31 mouse cellular contexts compared by ENCODE assay signal in genomic region chr8:49175386-49175785, GRCm38 (mm10).
"Had no signal": no experiment of that assay in that cellular context is flagged by ENCODE, and none has a peak within 500 bp of the region (broad histone marks: within the 10 kb centered on the region; RNA-seq: fewer than 3 reads in every experiment).

No protein-coding gene starts in this region.

- H3K36me3 ChIP-seq: limb, embryonic 10.5 days; limb, embryonic 12.5 days; limb, embryonic 13.5 days; limb, embryonic 15.5 days; liver, embryonic 13.5 days; liver, embryonic 15.5 days; lung, embryonic 15.5 days; midbrain, embryonic 12.5 days; midbrain, embryonic 13.5 days; midbrain, embryonic 15.5 days; neural tube, embryonic 12.5 days had no signal

- H3K4me1 ChIP-seq: limb, embryonic 10.5 days; limb, embryonic 12.5 days; limb, embryonic 13.5 days; limb, embryonic 15.5 days; liver, embryonic 13.5 days; liver, embryonic 15.5 days; lung, embryonic 15.5 days; megakaryocyte, embryonic 14.5 days; midbrain, embryonic 12.5 days; midbrain, embryonic 13.5 days; midbrain, embryonic 15.5 days; neural tube, embryonic 12.5 days had no signal

- H3K27ac ChIP-seq: left cerebral cortex, adult 2 months; limb, embryonic 10.5 days; limb, embryonic 12.5 days; limb, embryonic 13.5 days; limb, embryonic 15.5 days; liver, embryonic 13.5 days; liver, embryonic 14.5 days; liver, embryonic 15.5 days; lung, embryonic 15.5 days; macrophage; midbrain, embryonic 12.5 days; midbrain, embryonic 13.5 days; midbrain, embryonic 15.5 days; neural tube, embryonic 12.5 days had no signal

- ATAC-seq: liver, postnatal 0 days; lung, postnatal 0 days; midbrain, embryonic 13.5 days; midbrain, embryonic 15.5 days; midbrain, embryonic 16.5 days had no signal

- DNase-seq: left cerebral cortex, postnatal 4 days; liver; liver, embryonic 13.5 days; liver, postnatal 0 days; lung, adult 18-20 months; lung, adult 2 months; lung, embryonic 14.5 days; lung, postnatal 10 days; lung, postnatal 14 days; lung, postnatal 36 days; lung, postnatal 4 days; midbrain, embryonic 14.5 days had no signal

- H3K9ac ChIP-seq: limb, embryonic 12.5 days; limb, embryonic 13.5 days; limb, embryonic 15.5 days; liver, embryonic 13.5 days; liver, embryonic 14.5 days; liver, embryonic 15.5 days; liver, postnatal 0 days; lung, embryonic 14.5 days; lung, embryonic 15.5 days; midbrain, embryonic 12.5 days; midbrain, embryonic 13.5 days; midbrain, embryonic 15.5 days; neural tube, embryonic 12.5 days had no signal

- H3K4me3 ChIP-seq: left cerebral cortex, adult 2 months; limb, embryonic 10.5 days; limb, embryonic 12.5 days; limb, embryonic 13.5 days; limb, embryonic 15.5 days; liver, embryonic 13.5 days; liver, embryonic 15.5 days; lung, embryonic 15.5 days; megakaryocyte, embryonic 14.5 days; midbrain, embryonic 12.5 days; midbrain, embryonic 13.5 days; midbrain, embryonic 15.5 days; myocyte; neural tube, embryonic 12.5 days had no signal

- H3K9me3 ChIP-seq: limb, embryonic 10.5 days; limb, embryonic 12.5 days; limb, embryonic 13.5 days; limb, embryonic 15.5 days; liver, embryonic 13.5 days; liver, embryonic 15.5 days; lung, embryonic 15.5 days; midbrain, embryonic 12.5 days; midbrain, embryonic 13.5 days; midbrain, embryonic 15.5 days had no signal

- H3K4me2 ChIP-seq: limb, embryonic 12.5 days; limb, embryonic 13.5 days; limb, embryonic 15.5 days; liver, embryonic 11.5 days; liver, embryonic 13.5 days; liver, embryonic 15.5 days; lung, embryonic 14.5 days; lung, embryonic 15.5 days; midbrain, embryonic 11.5 days; midbrain, embryonic 12.5 days; midbrain, embryonic 13.5 days; midbrain, embryonic 15.5 days; neural tube, embryonic 12.5 days had no signal

- H3K27me3 ChIP-seq: limb, embryonic 12.5 days; limb, embryonic 13.5 days; limb, embryonic 15.5 days; liver, embryonic 13.5 days; liver, embryonic 15.5 days; lung, embryonic 15.5 days; megakaryocyte, embryonic 14.5 days; midbrain, embryonic 12.5 days; midbrain, embryonic 13.5 days; midbrain, embryonic 15.5 days; neural tube, embryonic 12.5 days had no signal
